Mouse (Mus musculus) layer of hippocampus, adult 18-20 months (tissue): Measurements from ENCODE around the gene Krtap24-1. TPM values are rescaled to one million over a fixed set of nuclear protein-coding genes. Genes with fewer than 3 reads are reported as not detected.

Experiments used
- DNase-seq, 2 experiments: peaks; one replicate each; pipeline ENCODE4 v3.0.0; 2022; ENCODE audit warnings: low spot score in 2 of 2
- long read RNA-seq: library from polyadenylated mRNA; stranded (forward); transcript quantifications from one replicate; pipeline ENCODE4 v2.0.0, GENCODE M21; 2021
- total RNA-seq, 2 experiments: library from RNA; stranded (reverse); gene quantifications; 2 replicates each; pipeline ENCODE4 v1.2.3; 2021

Gene Krtap24-1
- not detected for total RNA-seq
- long read RNA-seq: 0 reads

DNA sequence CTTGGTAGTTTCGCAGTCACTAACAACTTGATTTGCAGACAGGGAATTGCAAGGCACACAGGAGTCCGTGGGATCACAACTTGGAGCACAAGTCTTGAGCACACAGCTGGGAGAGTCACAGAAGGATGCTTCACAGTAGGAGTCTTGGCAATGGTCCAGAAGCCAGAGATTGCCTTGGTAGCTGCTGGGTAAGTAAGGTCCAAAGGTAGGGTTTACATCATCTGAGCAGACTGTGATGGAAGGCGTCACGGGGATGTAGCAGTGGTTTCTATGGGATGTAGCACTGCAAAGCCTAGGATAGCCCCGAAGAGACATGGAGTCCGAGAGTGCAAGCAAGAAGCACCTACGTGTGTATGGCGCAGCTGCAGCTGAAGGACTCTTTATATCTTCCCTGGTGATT lies at the start of gene Krtap24-1:
Gene Krtap24-1, minus strand, starts transcription at position 358 of the 400 bp plus-strand sequence.
- no peak for DNase-seq

DNA sequence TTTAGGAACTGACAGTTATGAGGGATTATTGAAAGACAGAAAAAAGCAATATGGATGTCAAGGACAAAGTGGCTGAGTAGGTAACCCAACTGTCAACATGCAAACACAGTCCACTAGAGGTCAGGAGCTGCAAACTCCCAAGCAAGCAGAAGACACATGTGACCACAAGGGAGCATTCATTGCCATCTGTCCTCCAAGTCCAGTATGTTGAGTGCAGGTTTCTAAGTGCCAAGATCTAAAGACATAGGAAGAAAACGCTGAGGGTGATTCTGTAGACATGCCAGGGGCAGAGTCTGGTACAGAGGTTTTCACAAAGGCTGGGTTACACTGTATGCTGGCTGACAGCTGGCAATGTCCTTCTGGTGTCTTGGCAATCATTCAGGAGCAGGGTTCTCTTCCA lies 45.3 kb upstream of the Krtap24-1 start:
- DNase-seq: no peak

- DNase-seq: no peak
Measured at GRCm38 (mm10) chr16:88651952-88652351, 39.9 kb upstream of the Krtap24-1 start.

- no peak for DNase-seq
Measured at GRCm38 (mm10) chr16:88651082-88651481, 39.0 kb upstream of the Krtap24-1 start.

DNA sequence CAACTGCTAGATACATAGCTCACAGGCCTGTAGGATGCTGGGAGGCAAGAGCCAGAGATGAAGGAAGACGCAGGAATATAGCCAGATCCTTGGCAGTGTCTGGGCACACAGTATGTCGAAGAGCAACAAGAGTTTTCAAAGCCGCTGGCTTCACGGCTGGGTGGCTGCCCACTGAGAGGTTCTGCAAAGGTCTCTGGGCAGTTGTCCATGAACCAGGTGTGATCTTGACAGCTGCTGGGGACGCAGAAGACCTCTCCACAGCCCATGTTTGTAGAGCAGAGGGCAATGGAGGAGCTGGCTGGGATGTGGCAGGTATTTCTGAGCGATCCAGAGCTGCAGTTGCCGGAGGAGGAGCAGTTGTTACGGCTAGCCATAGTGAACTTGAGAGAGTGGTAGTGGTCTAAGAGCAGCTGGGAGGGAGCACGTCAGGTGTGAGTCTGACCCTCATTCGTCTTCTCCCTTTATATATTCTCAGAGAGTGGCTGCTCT lies 35.3 kb upstream of the Krtap24-1 start, which contains the start of gene Krtap26-1:
Gene Krtap26-1, minus strand, starts transcription at position 439 of the 489 bp plus-strand sequence.
- DNase-seq: no peak

GRCm38 (mm10) chr16:88646366-88647111 lies 34.5 kb upstream of the Krtap24-1 start:
- no peak for DNase-seq

DNA sequence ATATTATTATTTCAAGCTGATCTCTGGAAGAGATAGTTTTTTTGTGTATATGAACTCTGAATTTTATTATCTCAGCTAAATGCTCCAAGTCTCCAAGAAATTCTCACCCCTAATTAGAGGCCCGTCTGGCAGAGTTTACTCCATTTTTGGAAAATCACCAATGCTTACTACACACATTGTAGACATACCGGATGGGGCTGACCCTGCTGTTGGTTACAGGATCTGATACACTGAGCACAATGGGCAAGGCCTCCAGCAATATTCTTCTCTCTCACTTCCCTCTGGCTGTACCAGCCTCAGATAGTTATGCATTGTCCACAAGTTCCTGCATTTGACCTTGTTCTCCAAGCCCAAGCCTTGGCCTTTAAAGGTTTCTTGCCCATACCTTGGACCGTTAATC lies 28.0 kb upstream of the Krtap24-1 start:
- no peak for DNase-seq

DNA sequence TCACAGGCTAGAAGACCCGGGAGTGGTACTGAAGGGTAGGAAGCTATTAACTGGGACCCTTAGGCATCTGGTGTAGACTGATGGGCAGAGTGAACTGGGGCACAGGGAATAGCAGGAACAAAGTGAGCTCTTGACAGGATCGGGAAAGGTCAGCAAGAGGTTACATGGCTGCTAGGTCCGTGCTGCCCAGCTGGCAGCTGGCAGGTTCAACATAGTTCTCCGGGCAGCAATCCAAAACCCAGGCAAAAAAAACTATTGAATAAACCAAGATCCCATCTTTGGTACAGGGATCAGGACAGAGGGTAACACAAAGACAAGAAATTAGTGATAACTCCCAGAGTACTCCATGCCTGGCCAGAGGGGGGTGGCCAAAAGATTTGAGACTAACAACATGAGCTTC lies 23.1 kb upstream of the Krtap24-1 start:
- DNase-seq: no peak

- DNase-seq: no peak
Measured at GRCm38 (mm10) chr16:88631474-88631873, 19.4 kb upstream of the Krtap24-1 start.

- DNase-seq: no peak
Measured at GRCm38 (mm10) chr16:88627566-88627965, 15.5 kb upstream of the Krtap24-1 start, which contains the start of gene 2310079G19Rik. Gene 2310079G19Rik, minus strand, starts transcription at chr16:88627666.

- DNase-seq: no peak
Measured at GRCm38 (mm10) chr16:88612712-88613111, 633 bp upstream of the Krtap24-1 start.

DNA sequence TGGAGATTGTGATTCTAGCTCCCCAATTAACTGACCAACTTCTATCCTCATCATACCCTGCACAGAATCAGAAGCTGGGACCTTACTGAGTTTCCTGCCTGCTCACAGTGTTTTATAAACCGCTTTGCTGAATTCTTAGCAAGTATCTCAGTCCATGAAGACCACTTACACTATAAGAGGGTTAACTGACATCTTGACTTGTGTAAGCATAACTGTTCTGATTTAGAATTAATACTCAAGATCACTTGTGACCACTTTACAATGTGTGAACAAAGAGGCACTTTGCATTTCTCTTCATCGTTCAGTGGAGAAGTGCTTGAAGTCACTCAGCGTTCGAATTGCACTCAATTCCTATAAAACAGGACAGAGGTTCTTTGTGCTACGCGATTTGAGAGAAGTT lies 7.5 kb downstream of the Krtap24-1 start:
- no peak for DNase-seq

- no peak for DNase-seq
Measured at GRCm38 (mm10) chr16:88602464-88602863, 9.6 kb downstream of the Krtap24-1 start.

DNA sequence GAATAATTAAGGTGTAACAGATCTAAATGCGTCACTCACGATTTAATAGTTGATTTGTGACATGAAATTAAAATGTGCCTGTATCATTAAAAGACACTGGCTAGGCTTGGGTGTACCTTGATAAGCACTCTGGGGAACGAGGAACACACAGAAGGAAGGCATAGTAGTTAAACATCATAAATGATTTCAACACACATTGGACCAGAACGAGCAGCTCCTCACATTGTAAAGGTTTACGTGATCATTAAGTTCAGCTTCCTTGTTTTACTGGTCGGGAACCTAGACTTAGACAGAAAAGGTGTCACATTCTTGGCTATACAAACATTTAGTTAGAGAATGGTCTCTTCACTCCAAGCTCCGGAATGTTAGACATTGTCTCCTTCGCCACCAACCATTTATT lies 11.8 kb downstream of the Krtap24-1 start:
- no peak for DNase-seq

DNA sequence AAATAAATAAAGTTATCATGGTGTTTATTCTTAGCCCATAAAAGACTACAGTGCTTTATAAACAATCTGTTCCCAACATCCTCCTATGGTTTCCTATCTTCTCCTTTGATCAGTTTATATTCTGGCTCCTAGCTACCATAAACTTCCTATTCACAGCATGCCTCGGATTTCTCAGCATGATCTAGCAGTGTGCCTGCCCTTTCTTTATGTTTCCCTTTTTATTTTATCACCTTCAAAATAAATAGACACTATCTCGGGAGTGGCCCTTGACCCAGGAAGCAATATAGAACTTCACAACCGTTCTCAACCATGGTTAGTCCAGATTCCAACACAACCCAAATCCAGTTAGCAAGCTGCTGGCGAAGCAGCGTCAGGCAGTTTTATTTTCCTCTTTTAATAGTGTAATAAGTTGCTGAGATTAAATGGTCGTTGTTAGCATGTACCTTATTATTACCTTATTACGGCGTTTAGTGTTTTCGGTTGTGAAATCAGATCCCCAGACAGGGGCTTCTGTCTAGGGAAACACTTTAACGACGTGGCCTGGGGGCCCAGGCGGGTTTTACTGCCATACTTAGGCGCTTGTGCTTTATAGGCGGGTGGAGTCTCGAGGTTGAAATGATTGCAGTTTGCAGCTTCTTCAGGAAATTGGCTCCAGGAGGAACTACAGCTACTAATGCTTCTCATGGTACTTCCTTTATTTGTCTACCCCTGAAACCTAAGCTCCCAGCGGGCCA lies 12.4 kb downstream of the Krtap24-1 start:
- no peak for DNase-seq

DNA sequence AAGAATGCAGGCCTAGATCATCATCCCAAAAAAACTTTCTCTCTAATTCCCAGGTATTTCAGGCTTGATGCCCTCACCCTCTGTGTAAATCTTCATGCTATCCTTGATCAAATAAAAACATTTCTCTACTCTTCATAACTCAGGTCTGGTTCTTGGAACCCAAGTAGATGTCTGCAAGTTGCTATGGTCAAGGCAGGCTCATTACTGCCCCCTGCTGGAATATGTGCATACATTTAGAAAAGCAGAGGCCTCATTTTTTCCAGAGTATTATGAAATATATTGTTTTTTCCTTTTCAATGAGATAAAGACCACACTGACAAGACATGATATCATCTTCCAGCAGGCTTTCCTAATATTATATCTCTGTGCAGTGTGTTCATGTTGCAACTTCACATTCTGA lies 19.3 kb downstream of the Krtap24-1 start:
- DNase-seq: no peak

DNA sequence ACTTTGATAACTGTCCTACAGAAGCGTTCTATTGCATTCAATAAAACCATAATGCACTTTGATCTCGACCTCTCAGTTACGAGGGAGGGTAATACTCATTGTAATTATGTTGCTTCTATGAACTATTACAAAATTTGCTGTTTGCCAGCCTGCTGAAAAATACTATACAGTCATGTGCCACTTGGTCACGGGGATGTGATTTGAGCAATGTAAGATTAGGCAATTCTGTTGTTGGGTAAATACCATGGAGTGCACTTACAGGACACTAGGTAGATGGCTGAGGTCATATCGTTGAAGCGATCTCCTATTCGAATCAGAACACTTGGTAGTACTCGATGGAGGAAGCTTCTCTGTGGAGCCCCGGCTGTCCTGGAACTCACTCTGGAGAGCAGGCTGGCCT lies 28.7 kb downstream of the Krtap24-1 start:
- no peak for DNase-seq

- no peak for DNase-seq
Measured at GRCm38 (mm10) chr16:88575885-88576679, 36.0 kb downstream of the Krtap24-1 start.

DNA sequence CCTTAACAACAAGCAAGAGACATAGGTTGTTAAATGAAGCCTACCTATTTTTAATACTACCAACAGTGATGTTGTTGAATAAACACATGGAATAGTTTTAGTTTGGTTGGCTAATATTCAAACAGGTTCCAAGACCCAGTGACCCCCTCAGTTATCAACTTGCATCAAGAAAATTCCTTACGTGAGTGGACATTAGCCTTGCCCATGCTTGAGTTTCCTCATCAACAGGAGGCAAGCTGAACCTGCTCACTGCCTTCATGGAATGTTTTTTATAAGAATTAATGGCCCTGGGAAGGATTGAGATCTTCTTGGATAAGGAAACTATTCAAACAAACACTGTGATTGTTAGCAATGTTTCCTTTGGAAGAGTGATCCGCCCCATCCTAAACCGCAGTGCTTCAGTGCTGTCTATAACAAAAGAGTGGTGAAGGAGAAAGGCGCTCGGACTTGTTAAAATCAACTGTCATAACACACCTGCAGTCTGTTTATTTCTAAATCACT lies 39.1 kb downstream of the Krtap24-1 start:
- no peak for DNase-seq

- no peak for DNase-seq
Measured at GRCm38 (mm10) chr16:88570136-88570535, 41.9 kb downstream of the Krtap24-1 start.

GRCm38 (mm10) chr16:88569732-88570131 lies 42.3 kb downstream of the Krtap24-1 start:
- no peak for DNase-seq
